Mouse (Mus musculus) spleen, adult 10 weeks (tissue): ENCODE measurements around the gene Dct. TPM values are rescaled to one million over a fixed set of nuclear protein-coding genes. Genes with fewer than 3 reads are reported as not detected.

Experiments
- polyA plus RNA-seq: library from polyadenylated mRNA; stranded (reverse); fragments of 350-450 nt; fragmentation: Illumina TruSeq; extraction: RNeasy Lipid Tissue Mini Kit (QIAGEN cat#74804); gene quantifications from one replicate; pipeline ENCODE4 v1.2.3, GENCODE M21; 2015; ENCODE audit warnings: low replicate concordance; ENCODE audit not compliant: insufficient read depth

Dct gene
- not detected for polyA plus RNA-seq

DNA sequence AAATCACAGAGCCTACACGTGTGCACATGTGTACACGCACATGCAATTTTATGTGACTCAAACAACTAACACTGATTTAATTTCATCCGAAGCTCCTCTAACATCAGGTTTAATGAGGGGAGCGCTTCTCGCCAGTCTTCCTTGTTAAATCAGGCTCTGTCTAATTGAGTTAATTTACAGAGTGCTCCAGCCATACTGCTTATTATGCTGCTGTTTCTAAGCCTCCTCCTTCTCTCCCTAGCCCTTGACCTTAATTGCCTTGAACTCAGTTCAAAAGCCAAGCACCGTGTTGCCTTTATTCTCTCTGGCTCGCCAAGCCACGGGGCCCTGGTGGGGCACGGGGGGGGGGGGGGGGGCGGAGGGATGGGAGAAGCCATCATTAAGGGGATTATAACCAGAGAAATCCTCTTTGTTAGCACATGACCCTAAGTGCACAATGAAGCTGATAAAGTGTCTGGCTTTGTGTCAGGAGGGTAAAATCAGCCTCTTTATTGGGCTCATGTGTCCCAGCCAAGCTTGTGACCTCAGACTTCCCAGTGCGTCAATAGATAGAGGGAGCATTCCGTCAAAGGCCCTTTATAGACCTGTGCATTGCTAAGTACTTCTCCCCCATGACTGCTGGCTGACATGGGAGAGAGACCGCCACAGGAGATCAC, at the start of gene Dct:
Gene Dct (minus strand): TSS at position 270 of the 656 bp plus-strand sequence.

Other genes starting within 250 kb of the Dct start
- gene Tgds, start 80.5 kb upstream of the Dct start, polyA plus RNA-seq, result 24.5 TPM
- gene Gpr180, start 84.9 kb upstream of the Dct start, polyA plus RNA-seq, result 12.6 TPM
- not detected for gene Sox21, start 184.8 kb upstream of the Dct start, polyA plus RNA-seq
- not detected for gene Gm9376, start 214.7 kb upstream of the Dct start, polyA plus RNA-seq